Mouse (Mus musculus): Measurements from ENCODE around the gene Edc3. TPM values are rescaled to one million over a fixed set of nuclear protein-coding genes. Genes with fewer than 3 reads are reported as not detected.

Gene Edc3
- polyA plus RNA-seq (2012; rRNA removed) = 24.1 and 27.0 TPM in 2 replicates

DNA sequence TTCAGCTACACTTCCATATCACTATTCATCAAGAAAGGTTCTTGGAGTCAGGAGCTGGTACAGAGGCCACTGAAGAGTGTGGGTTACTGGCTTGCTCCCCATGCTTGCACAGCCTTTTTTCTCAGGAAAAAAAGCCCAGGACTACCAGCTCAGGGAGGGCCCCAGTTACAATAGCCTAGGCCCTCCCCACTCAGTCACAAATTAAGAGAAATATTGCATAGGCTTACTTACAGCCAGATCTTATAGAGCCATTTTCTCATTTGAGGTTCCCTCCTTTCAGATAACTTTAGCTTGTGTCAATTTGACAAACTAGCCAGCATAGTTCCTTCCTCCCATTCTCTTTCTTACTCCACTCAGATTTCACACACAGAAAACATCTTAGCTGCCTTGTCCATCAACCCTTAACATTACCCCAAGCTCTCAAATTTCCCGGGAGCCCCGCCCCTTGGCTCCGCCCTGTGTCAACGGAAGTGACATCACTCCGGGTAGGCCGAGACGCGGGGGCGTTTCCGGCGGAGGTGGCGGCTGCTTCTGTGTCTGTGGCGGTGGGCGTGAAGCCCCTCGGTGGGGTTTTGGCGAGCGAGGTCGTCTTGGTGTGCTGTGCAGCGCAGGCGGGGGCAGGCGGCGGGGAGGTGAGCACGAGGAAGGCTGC is at the start of gene Edc3:
Gene Edc3 (plus strand): TSS at position 473 of the 652 bp plus-strand sequence.
- peak; percentile 94 for DNase-seq (ENCODE audit: low read depth)
- TF ChIP-seq POLR2A (IDR thresholded peaks at IDR 0.05; ENCODE audit: borderline replicate concordance, extremely low read depth, insufficient read depth, insufficient read length, poor library complexity, severe bottlenecking) (peak; percentile 82; the same call in 1 of the 2 replicates), CTCF (IDR thresholded peaks at IDR 0.05; ENCODE audit: borderline replicate concordance, extremely low read depth, insufficient read depth, insufficient read length) (no peak)

DNA sequence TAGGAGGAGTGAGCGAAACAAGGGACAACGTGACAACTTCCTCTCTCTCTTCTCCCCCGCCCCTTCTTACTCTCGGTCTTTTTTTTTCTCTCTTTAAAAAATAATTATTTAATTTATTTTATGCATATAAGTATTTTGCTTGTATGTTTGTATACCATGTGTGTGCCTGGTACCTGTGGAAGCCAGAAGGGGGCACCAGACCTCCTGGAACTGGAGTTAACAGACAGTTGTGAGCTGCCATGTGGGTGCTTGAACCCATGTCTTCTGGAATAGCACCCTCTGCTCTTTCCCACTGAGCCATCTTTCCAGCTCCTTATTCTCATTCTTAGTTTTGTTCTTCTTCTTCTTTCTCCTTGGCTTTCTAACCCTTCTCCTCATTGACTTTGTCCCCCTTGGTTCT is 49.4 kb upstream of the Edc3 start:
- TF ChIP-seq POLR2A (IDR thresholded peaks at IDR 0.05; ENCODE audit: borderline replicate concordance, extremely low read depth, insufficient read depth, insufficient read length, poor library complexity, severe bottlenecking) = no peak
- TF ChIP-seq CTCF (IDR thresholded peaks at IDR 0.05; ENCODE audit: borderline replicate concordance, extremely low read depth, insufficient read depth, insufficient read length) = no peak
- DNase-seq (ENCODE audit: low read depth) = no peak

DNA sequence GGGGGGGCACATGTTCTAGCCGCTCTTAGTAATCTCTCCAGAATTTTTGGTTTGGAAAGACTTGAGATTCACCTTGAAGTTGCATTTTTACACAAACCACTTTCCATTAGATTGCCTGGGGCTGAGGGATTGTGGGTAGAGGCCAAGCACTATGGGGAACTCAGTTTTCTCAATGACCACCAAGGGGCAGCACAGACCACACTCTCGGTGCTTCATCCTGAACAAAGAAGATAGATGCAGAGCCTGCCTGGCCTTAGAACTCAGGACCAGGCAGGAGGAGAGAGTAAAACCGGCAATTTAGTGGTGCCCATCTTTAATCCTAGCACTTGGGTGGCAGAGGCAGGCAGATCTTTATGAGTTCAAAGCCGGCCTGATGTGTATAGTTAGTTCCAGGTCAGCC is 48.6 kb upstream of the Edc3 start:
- peak; percentile 85 for DNase-seq (ENCODE audit: low read depth)
- TF ChIP-seq POLR2A (IDR thresholded peaks at IDR 0.05; ENCODE audit: borderline replicate concordance, extremely low read depth, insufficient read depth, insufficient read length, poor library complexity, severe bottlenecking) (no peak), CTCF (IDR thresholded peaks at IDR 0.05; ENCODE audit: borderline replicate concordance, extremely low read depth, insufficient read depth, insufficient read length) (peak; percentile 72)

DNA sequence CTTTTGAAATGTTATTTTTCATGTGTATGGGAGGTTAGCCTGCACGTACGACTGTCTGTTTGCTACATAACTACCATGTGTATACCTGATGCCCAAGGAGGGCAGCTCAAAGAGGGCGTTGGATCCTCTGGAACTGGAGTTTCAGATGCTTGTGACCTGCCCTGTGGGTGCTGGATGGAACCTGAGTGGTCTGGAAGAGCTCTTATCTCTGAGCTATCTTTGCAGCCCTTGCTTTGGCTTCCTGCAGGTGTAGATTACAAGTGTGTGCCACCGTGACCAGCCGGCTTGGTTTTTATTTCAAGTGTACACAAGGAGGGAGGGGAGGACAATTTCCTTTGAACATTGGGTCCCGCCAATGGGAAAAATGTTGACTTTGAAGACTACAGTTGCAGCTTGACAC is 47.8 kb upstream of the Edc3 start:
- TF ChIP-seq POLR2A (IDR thresholded peaks at IDR 0.05; ENCODE audit: borderline replicate concordance, extremely low read depth, insufficient read depth, insufficient read length, poor library complexity, severe bottlenecking) = no peak
- TF ChIP-seq CTCF (IDR thresholded peaks at IDR 0.05; ENCODE audit: borderline replicate concordance, extremely low read depth, insufficient read depth, insufficient read length) = no peak

DNA sequence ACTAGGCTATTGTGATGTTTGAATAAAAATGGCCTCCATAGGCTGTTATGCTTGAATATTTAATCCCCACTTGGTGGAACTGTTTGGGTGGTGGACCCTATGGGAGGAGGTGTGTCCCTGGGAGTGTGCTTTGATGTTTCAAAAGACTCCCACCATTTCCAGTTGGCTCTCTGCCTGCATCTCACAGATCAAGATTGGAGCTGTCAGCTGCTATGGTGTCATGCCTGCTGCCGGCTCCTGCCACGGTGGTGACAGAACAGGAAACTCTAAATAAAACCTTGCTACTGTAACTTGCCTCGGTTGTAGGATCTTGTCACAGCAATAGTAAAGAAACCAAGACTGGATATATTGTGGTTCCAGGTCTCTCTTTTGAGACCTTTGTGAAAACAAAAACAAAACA is 46.8 kb upstream of the Edc3 start:
- peak; percentile 57 for DNase-seq (ENCODE audit: low read depth)

More for the DNA sequence above, 47.8 kb upstream of the Edc3 start:
- DNase-seq (ENCODE audit: low read depth) = no peak

DNA sequence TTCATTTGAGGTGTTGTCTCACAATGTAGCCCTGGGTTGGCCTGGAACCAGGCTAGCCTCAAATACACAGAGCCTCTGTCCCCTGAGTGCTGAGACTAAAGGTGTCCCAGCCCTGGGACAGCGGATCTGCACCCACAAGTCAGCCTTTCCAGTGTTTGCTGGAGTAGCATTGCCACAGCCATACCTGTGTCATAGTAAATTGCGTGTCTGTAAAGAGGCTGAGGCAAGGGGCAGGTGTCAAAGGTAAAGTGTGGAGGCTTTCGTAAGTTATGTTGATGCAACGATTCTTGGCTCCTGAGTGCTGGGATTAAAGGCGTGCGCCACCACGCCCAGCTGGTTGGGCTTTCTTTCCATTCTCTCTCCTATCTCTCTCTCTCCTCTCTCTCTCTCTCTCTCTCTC is 43.7 kb upstream of the Edc3 start:
- TF ChIP-seq POLR2A (IDR thresholded peaks at IDR 0.05; ENCODE audit: borderline replicate concordance, extremely low read depth, insufficient read depth, insufficient read length, poor library complexity, severe bottlenecking) (no peak), CTCF (IDR thresholded peaks at IDR 0.05; ENCODE audit: borderline replicate concordance, extremely low read depth, insufficient read depth, insufficient read length) (no peak)
- no peak for DNase-seq (ENCODE audit: low read depth)

More for the DNA sequence above, 46.8 kb upstream of the Edc3 start:
- TF ChIP-seq CTCF (IDR thresholded peaks at IDR 0.05; ENCODE audit: borderline replicate concordance, extremely low read depth, insufficient read depth, insufficient read length) = no peak
- no peak for TF ChIP-seq POLR2A (IDR thresholded peaks at IDR 0.05; ENCODE audit: borderline replicate concordance, extremely low read depth, insufficient read depth, insufficient read length, poor library complexity, severe bottlenecking)

DNA sequence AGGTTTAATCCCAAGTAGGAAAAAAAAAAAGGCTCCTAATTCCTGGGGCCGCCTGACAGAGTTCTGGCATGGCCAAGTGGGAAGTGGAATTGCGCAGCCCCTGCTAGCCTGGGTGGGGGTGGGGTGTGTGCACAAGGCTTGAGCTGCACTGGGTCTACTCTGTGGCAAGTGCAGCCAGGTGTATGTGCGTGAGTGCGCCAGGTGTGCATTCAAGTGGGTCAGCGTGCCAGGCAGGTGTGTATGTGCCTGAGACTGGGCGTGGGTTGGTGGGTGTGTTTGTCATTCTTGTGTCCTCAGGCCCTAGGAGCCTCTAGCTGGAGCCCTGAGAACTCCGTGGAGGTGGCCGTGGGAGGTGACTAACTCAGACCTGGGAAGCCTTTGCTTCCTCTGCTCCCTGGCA is 41.8 kb upstream of the Edc3 start:
- TF ChIP-seq CTCF (IDR thresholded peaks at IDR 0.05; ENCODE audit: borderline replicate concordance, extremely low read depth, insufficient read depth, insufficient read length) = no peak
- no peak for TF ChIP-seq POLR2A (IDR thresholded peaks at IDR 0.05; ENCODE audit: borderline replicate concordance, extremely low read depth, insufficient read depth, insufficient read length, poor library complexity, severe bottlenecking)

DNA sequence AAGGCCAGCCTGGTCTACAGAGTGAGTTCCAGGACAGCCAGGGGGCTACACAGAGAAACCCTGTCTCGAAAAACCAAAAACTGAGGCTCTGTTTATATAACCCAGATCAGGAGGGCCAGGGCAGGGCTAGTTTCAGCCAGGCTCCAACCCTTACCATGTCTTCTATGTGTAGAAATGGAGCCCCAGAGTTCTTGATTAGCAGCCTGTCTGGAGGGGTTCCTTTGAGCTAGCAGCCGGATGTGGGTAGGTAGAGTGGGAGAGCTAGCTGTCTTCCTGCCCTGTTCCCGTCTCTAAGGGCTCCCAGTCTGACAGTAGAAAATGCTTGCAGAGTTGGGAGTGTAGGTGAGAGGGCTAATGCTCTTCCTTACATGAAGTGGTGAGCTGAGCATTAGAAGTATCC is 41.2 kb upstream of the Edc3 start:
- no peak for TF ChIP-seq CTCF (IDR thresholded peaks at IDR 0.05; ENCODE audit: borderline replicate concordance, extremely low read depth, insufficient read depth, insufficient read length)
- TF ChIP-seq POLR2A (IDR thresholded peaks at IDR 0.05; ENCODE audit: borderline replicate concordance, extremely low read depth, insufficient read depth, insufficient read length, poor library complexity, severe bottlenecking) = no peak
- DNase-seq (ENCODE audit: low read depth) = no peak

More for the DNA sequence above, 41.8 kb upstream of the Edc3 start:
- DNase-seq (ENCODE audit: low read depth) = no peak

DNA sequence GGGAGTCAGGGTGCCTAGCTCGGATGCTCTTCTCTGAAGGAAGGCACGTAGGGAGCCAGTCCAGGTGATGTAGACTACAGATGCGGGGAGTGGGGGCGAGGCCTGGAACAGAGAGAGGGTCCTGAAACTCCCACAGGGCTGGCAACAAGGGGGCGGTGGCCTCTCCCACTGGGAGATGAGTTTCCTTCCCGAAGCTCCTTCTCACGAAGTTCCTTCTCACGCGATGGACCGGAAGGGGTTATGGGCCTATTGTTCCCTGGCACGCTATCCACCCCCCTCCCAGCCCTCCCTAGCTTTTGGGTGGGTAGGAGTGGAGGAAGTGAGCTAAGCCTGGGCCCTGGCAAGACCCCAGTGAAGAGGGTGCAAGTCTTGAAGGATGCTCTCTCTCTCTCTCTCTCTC is 40.5 kb upstream of the Edc3 start:
- TF ChIP-seq POLR2A (IDR thresholded peaks at IDR 0.05; ENCODE audit: borderline replicate concordance, extremely low read depth, insufficient read depth, insufficient read length, poor library complexity, severe bottlenecking) (no peak), CTCF (IDR thresholded peaks at IDR 0.05; ENCODE audit: borderline replicate concordance, extremely low read depth, insufficient read depth, insufficient read length) (no peak)
- DNase-seq (ENCODE audit: low read depth) = no peak

DNA sequence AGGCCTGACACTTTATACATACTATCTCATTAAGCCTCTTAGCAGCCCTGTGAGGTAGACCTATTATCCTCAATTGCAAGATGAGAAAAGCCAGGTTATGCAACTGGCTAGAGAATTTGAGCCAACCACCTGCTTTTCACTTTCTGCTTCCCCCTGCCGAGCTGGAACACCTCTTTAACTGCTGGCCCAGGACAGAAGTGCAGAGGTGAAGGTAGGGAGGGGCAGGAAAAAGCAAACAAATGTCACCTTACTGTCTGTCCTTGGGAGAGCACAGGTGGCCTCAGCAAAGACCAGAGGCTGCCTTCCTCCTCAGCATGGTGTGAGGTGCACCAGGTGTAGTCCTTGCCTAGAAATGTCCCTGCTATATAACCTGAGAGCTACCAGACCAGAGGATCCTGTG is 40.1 kb upstream of the Edc3 start:
- TF ChIP-seq POLR2A (IDR thresholded peaks at IDR 0.05; ENCODE audit: borderline replicate concordance, extremely low read depth, insufficient read depth, insufficient read length, poor library complexity, severe bottlenecking) (no peak), CTCF (IDR thresholded peaks at IDR 0.05; ENCODE audit: borderline replicate concordance, extremely low read depth, insufficient read depth, insufficient read length) (no peak)
- DNase-seq (ENCODE audit: low read depth) = no peak

DNA sequence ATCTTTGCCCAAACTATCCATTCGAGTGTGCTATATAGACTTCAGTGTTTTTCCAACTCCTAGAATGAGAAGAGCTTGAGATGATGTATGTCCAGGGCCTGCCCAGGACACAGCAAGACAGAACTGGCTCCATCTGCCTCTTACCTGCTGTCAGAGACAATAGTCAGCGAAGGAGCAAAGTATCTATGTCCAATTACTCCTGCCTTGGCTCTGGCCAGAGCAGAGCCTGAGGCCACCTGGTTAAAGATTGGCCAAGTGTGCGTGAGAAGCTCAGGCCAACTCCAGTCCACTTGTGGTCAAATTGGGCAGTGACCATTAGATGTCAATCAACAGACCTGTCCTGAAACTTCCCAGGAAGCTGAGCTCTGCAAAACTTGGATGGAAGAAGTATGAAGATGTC is 38.8 kb upstream of the Edc3 start:
- no peak for TF ChIP-seq CTCF (IDR thresholded peaks at IDR 0.05; ENCODE audit: borderline replicate concordance, extremely low read depth, insufficient read depth, insufficient read length)
- no peak for TF ChIP-seq POLR2A (IDR thresholded peaks at IDR 0.05; ENCODE audit: borderline replicate concordance, extremely low read depth, insufficient read depth, insufficient read length, poor library complexity, severe bottlenecking)
- no peak for DNase-seq (ENCODE audit: low read depth)

DNA sequence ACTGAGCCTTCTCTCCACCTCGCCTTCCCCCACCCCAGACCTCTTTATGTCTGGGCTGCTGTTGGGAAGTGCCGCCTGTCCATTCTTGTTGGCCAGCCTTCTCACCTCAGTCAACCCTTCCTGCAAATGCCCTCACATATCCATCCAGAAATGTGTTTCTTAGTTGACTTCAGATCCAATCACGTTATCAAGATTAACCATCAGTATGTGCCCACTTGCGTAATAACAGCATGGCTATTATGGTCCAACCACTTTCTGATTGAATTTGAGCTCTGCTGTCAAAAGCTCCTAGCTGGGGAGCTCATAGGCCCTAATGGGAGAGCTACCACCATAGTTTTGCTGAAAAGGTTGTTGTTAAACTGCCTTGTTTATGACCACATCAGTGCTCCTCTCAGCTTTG is 37.3 kb upstream of the Edc3 start:
- no peak for TF ChIP-seq POLR2A (IDR thresholded peaks at IDR 0.05; ENCODE audit: borderline replicate concordance, extremely low read depth, insufficient read depth, insufficient read length, poor library complexity, severe bottlenecking)
- no peak for TF ChIP-seq CTCF (IDR thresholded peaks at IDR 0.05; ENCODE audit: borderline replicate concordance, extremely low read depth, insufficient read depth, insufficient read length)

More for the DNA sequence above, 37.3 kb upstream of the Edc3 start:
- no peak for DNase-seq (ENCODE audit: low read depth)
